Mouse (Mus musculus): ENCODE measurements at regions not wholly inside any gene's neighbourhood (a gene's known extent, or its start where the extent isn't known, plus 50 kb on each side); places are given as distances from the start of the nearest gene placed in this dataset.

DNA sequence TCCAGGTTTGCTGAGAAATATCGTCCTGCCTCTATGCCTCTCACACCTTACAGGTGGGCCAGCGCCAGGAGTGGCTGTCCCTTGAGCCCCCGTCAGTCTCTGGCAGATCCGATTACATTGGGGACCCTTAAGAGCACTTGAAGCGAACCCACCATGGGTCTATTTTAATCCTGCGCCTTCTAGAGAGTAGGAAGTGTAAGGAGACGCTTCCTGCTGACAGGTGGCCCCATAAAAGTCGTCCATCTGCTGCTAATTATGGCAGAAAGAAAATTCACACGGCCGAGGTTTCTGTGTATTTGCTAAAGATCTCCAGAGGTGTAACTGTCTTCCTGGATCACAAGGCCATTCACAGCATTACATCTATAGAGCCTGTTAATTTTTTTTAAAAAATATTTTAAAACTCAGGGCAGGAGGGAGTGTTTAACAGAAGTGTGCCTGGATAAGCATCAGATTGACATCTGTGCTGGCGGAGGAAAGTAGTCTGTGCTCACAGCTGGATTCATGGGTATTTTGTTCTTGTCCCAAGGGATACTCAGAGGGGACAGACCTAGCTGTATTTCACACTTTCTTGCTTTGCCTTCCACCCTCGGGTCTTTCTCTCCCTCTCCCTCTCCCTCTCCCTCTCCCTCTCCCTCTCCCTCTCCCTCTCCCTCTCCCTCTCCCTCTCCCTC is 394.9 kb downstream of the Vps13c start:
- no peak for TF ChIP-seq CTCF (IDR thresholded peaks at IDR 0.05)
- no peak for TF ChIP-seq EP300 (IDR thresholded peaks at IDR 0.05)

All from lung, postnatal 0 days (tissue).